Mouse (Mus musculus): Measurements from ENCODE around the gene Wdpcp.

- TF ChIP-seq CTCF (IDR thresholded peaks at IDR 0.05; ENCODE audit: control insufficient read depth, insufficient read depth, insufficient read length) (no peak), MAX (IDR thresholded peaks at IDR 0.05) (no peak), USF1 (IDR thresholded peaks at IDR 0.05; ENCODE audit: low read depth) (no peak), MYOD1 (IDR thresholded peaks at IDR 0.05; ENCODE audit: control insufficient read depth, insufficient read length, low read depth) (no peak)
Observed at GRCm38 (mm10) chr11:21868675-21869074, 296.6 kb downstream of the Wdpcp start.
